Mouse (Mus musculus) heart, adult 9 months (tissue): Measurements from ENCODE around the gene Slc44a2.
"Not testable (repeated sequence)": the region's sequence is repeated elsewhere in the genome, so short reads cannot be mapped to it uniquely, and the experiment has no call there.

ENCODE experiments used
- DNase-seq, 2 experiments: peaks; one replicate each; pipeline ENCODE4 v3.0.0; 2022; ENCODE audit warnings: low spot score in 2 of 2

Gene Slc44a2

GRCm38 (mm10) chr9:21305065-21305464, 15.4 kb upstream of the Slc44a2 start:
- no peak for DNase-seq

- DNase-seq = no peak
Observed at GRCm38 (mm10) chr9:21309150-21309741, 11.3 kb upstream of the Slc44a2 start.

- DNase-seq = no peak
Observed at GRCm38 (mm10) chr9:21311695-21312094, 8.8 kb upstream of the Slc44a2 start.

- no peak for DNase-seq
Observed at GRCm38 (mm10) chr9:21312134-21312533, 8.4 kb upstream of the Slc44a2 start, which contains the start of gene Ap1m2. TSS of gene Ap1m2 (minus strand) at chr9:21312337.

GRCm38 (mm10) chr9:21313394-21313793, 7.1 kb upstream of the Slc44a2 start:
- peak; percentile 70 to 82 for DNase-seq

- no peak for DNase-seq
Observed at GRCm38 (mm10) chr9:21314367-21315140, 5.9 kb upstream of the Slc44a2 start.

GRCm38 (mm10) chr9:21315421-21315820, 5.1 kb upstream of the Slc44a2 start:
- DNase-seq = no peak

- no peak for DNase-seq
Observed at GRCm38 (mm10) chr9:21316696-21317095, 3.8 kb upstream of the Slc44a2 start.

GRCm38 (mm10) chr9:21318792-21319191, 1.7 kb upstream of the Slc44a2 start:
- no peak for DNase-seq

GRCm38 (mm10) chr9:21319503-21319902, 995 bp upstream of the Slc44a2 start:
- no peak for DNase-seq

- DNase-seq = no peak
Observed at GRCm38 (mm10) chr9:21320280-21320618, 249 bp upstream of the Slc44a2 start.

- peak; percentile 43 to 65 for DNase-seq
Observed at GRCm38 (mm10) chr9:21321513-21321835, 976 bp downstream of the Slc44a2 start.

- DNase-seq = no peak
Observed at GRCm38 (mm10) chr9:21322211-21322916, 1.9 kb downstream of the Slc44a2 start.

- not testable (repeated sequence) for DNase-seq
Observed at GRCm38 (mm10) chr9:21322917-21323297, 2.4 kb downstream of the Slc44a2 start.

- no peak for DNase-seq
Observed at GRCm38 (mm10) chr9:21324269-21324668, 3.8 kb downstream of the Slc44a2 start.

GRCm38 (mm10) chr9:21327569-21327968, 7.1 kb downstream of the Slc44a2 start:
- no peak for DNase-seq

GRCm38 (mm10) chr9:21328041-21328440, 7.5 kb downstream of the Slc44a2 start:
- no peak for DNase-seq

- peak; percentile 56 to 76 for DNase-seq
Observed at GRCm38 (mm10) chr9:21329041-21329440, 8.5 kb downstream of the Slc44a2 start.

- peak in 1 of 2 experiments; percentile 35 for DNase-seq
Observed at GRCm38 (mm10) chr9:21329699-21330289, 9.3 kb downstream of the Slc44a2 start.

GRCm38 (mm10) chr9:21331365-21332140, 11.1 kb downstream of the Slc44a2 start:
- DNase-seq = no peak

- no peak for DNase-seq
Observed at GRCm38 (mm10) chr9:21332161-21333061, 11.9 kb downstream of the Slc44a2 start.
